Mouse (Mus musculus): ENCODE data around the gene Atp2b2. TPM values are rescaled to one million over a fixed set of nuclear protein-coding genes. Genes with fewer than 3 reads are reported as not detected.
A peak's percentile ranks its signal among the peaks of the same experiment; 100 is the strongest.

Gene Atp2b2
- total RNA-seq, 4 experiments from 2014 or later: 0.22 to 0.40 (median 0.34) TPM

DNA sequence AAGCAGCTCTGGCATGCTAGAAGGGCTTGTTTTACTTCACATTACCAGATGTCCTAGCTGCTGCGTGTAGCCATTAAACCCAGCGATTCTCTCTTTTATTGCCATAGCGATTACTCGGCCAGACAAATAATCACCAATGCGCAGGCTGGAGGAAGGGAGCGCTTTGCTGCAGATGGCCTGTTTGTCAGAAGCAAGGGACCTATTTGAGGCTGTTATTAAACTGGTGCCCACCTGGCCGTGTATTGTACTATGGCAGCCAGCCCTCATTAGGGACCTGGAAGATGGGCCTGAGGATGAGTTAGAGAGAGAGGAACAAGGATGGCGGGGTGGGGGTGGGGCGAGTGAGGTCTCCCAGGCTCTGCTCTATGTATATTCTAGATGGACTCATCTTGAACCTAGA lies 243.1 kb downstream of the Atp2b2 start:
- DNase-seq (ENCODE audit: low spot score in 2 of 2): no peak

GRCm38 (mm10) chr6:113798921-113799320 lies 243.5 kb downstream of the Atp2b2 start:
- DNase-seq (ENCODE audit: low spot score in 2 of 2): no peak

GRCm38 (mm10) chr6:113795241-113795702 lies 247.1 kb downstream of the Atp2b2 start:
- peak; percentile 49 to 76 for DNase-seq (ENCODE audit: low spot score in 2 of 2)

- DNase-seq (ENCODE audit: low spot score in 2 of 2): no peak
These were observed 250.0 kb downstream of the Atp2b2 start for GRCm38 (mm10) chr6:113792368-113792767.

- DNase-seq (ENCODE audit: low spot score in 2 of 2): no peak
These were observed 251.4 kb downstream of the Atp2b2 start for GRCm38 (mm10) chr6:113791012-113791411.

- no peak for DNase-seq (ENCODE audit: low spot score in 2 of 2)
These were observed 254.9 kb downstream of the Atp2b2 start for GRCm38 (mm10) chr6:113787459-113787968.

- DNase-seq (ENCODE audit: low spot score in 2 of 2): no peak
These were observed 256.8 kb downstream of the Atp2b2 start for GRCm38 (mm10) chr6:113785658-113786057.

- DNase-seq (ENCODE audit: low spot score in 2 of 2): no peak
These were observed 264.1 kb downstream of the Atp2b2 start for GRCm38 (mm10) chr6:113778229-113778753.

- DNase-seq (ENCODE audit: low spot score in 2 of 2): no peak
These were observed 273.6 kb downstream of the Atp2b2 start for GRCm38 (mm10) chr6:113768804-113769203.

- DNase-seq (ENCODE audit: low spot score in 2 of 2): peak; percentile 15 to 24
These were observed 280.8 kb downstream of the Atp2b2 start for GRCm38 (mm10) chr6:113761644-113762043.

- DNase-seq (ENCODE audit: low spot score in 2 of 2): no peak
These were observed 293.2 kb downstream of the Atp2b2 start for GRCm38 (mm10) chr6:113749119-113749685.

DNA sequence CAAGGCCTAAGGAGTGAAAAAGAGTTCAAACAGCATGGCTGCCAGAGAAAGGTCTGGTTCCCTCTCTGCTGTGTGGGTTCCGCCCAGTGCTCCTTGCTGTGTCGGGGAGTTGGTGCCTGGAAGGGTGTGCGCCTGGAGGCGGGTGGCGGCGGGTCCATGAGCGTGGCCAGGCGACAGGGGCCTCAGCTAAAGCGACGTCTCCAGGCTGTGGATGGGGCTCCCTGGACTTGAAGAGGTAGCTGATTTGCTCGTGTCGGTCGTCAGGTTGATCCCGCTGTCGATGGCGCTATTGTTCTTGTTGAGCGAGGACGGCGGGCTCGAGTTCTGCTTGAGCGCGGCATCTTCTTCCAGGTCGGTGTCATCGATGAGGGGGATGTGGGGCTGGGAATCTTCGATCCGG lies 294.1 kb downstream of the Atp2b2 start:
- no peak for DNase-seq (ENCODE audit: low spot score in 2 of 2)

GRCm38 (mm10) chr6:113747284-113747683 lies 295.1 kb downstream of the Atp2b2 start:
- DNase-seq (ENCODE audit: low spot score in 2 of 2): no peak

DNA sequence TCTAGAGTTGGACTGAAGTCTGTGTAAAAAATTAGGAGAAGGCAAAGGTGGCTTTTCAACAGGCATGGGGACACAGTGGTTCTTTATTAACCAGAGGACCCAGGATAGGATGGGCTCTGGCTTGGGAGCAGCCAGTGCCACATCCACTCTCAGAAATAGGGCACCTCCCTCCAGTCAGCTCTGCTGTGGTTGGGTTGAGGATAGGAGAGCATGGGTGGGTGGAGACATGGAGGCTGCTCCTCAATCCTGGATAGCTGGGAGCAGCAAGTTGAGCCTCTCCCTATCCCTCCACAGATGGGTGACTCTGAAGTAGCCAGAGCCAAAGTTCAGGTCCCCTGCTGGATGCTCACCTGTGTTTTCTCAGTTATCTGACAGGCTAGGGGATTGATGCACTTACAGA lies 297.3 kb downstream of the Atp2b2 start:
- DNase-seq (ENCODE audit: low spot score in 2 of 2): no peak

GRCm38 (mm10) chr6:113743111-113743510 lies 299.3 kb downstream of the Atp2b2 start:
- DNase-seq (ENCODE audit: low spot score in 2 of 2): no peak

DNA sequence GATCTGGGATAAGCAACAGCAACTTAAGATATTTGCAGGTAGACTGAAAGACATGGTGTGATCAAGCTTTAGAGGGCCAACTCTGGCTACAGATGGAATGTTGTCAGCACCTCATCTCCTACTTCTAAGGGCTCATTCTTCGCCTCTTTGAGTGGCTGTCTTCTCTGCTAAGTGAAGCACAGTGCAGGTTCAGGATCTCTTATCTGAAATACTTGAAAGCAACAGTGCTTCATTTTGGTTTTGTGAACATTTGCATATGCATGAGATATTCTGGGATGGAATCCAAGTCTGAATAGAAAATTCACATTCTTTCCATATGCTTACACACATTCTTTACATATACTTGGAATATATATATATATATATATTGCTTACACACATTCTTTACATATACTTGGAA lies 300.1 kb downstream of the Atp2b2 start:
- no peak for DNase-seq (ENCODE audit: low spot score in 2 of 2)

DNA sequence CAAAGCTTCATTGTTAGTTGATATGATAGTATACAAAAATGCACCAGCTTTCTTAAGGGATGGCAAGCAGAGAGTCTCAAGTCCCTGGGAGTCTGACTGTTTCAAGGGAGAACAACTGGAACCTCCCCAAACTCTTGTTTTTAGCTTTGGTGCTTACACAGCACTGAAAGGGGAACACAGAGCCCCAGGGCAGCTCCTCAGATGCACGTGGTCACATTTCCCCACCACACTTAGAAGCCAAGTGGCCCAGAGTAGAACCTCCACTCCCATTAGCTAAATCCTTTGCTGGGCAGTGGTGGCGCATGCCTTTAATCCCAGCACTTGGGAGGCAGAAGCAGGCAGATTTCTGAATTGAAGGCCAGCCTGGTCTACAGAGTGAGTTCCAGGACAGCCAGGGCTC lies 301.0 kb downstream of the Atp2b2 start:
- no peak for DNase-seq (ENCODE audit: low spot score in 2 of 2)

DNA sequence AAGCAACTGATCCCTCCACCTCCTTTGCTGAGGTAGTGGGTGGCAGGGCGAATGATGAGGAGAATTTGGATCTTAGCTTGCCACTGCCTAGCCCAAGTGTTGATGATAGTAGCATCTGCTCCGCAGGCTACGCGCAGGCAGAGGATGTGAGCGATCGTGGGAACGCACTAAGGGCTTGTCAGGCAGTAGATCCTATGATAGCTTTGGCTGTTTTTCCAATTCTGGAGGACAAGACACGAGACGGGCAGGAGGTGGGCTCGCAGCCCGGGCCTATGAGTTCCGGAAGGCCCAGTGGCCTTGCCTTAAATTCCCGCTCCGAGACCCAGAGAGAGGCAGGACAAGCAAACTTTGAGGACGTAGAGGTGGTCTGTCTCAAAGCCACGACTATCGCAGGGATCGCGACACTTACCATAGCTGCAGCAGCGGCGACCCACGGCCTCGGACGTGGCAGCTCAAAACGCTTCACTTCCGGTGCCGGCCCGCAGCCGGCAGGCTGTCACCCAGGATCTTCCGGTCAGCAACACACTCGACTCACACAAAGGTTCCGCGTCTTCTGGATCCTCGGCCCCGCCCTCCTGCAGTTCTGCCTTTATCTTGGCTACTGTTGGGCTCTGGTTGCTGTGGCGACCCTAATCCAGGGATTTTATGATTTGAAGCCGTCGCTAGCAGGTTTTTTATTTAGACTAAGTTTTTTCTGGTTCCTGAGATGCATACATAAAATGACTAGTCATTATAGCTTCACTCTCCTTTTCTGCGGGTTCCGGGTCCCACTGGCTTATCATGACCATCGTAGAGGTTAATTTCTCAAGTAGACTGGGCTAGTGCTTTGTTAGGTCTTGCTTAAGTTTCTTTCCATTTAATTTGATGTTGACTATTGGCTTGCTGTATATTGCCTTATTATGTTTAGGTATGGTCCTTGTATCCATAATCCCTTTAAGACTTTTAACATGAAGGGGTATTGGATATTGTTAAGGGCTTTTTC lies 301.9 kb downstream of the Atp2b2 start, which contains the start of gene Sec13:
Gene Sec13, minus strand, starts transcription at position 508 of the 982 bp plus-strand sequence.
- DNase-seq (ENCODE audit: low spot score in 2 of 2): peak; percentile 53 to 74

- DNase-seq (ENCODE audit: low spot score in 2 of 2): no peak
These were observed 304.9 kb downstream of the Atp2b2 start for GRCm38 (mm10) chr6:113737318-113738046.

DNA sequence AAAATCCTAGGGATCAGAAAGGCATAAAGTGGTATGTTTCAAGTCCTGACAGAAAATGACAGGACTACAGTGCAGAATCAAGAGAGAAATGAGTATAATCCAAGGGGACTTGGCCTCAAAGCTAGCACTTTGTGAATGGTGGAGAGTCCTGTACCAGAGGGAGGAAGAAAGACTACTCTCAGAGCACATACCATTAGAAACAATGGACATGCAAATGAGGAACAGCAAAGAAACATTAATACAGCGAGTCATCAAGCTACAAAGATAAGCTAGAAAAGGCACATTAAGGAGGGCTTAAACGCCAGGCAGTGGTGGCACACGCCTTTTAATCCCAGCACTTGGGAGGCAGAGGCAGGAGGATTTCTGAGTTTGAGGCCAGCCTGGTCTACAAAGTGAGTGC lies 311.1 kb downstream of the Atp2b2 start:
- DNase-seq (ENCODE audit: low spot score in 2 of 2): no peak

DNA sequence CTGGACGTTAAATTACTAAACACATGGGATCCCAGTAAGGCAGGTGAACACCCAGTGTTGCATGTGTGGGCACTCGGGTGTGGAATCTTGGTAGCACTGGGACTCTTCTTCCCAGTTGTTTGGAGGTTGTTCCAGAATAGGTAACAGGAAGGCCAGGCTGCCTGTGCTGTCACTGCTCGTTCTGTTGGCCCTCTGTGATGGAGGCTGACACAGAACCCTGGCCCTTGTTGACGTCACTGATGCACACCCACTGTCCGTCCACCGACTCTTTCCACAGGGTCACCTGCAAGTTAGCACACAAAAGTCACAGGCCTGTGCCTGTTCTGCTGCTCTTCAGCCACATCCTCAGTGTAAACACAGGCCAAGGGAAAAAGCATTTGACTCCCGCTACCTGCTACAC lies 314.2 kb downstream of the Atp2b2 start:
- no peak for DNase-seq (ENCODE audit: low spot score in 2 of 2)
